Mouse (Mus musculus): ENCODE data around the gene Mcur1. TPM values are rescaled to one million over a fixed set of nuclear protein-coding genes. Genes with fewer than 3 reads are reported as not detected.

The Mcur1 gene
- polyA plus RNA-seq (2016; fragmentation: Nextera tagmentation; extraction: Ambion mirVana), result 8.3 and 9.0 TPM in 2 replicates

- Histone ChIP-seq H3K27me3 (replicated peaks) (no peaks in the 10 kb centered on the region), H3K36me3 (0 out of 2 replicates have a peak, but pooled peaks cover 6% of the 10 kb centered on the region), H3K27ac (peak within 1 kb of the TSS; percentile 91), H3K4me1 (peaks cover 49% of the 10 kb centered on the region), H3K4me2 (peak within 1 kb of the TSS; percentile 91), H3K9me3 (replicated peaks) (no peaks in the 10 kb centered on the region), H3K4me3 (peak within 1 kb of the TSS; percentile 75), H3K9ac (peak within 1 kb of the TSS; percentile 79)
- under 1% methylated on average over 84 of the region's 100 CpGs for WGBS (ENCODE audit: insufficient replicate concordance)
- ATAC-seq, result peak; percentile 98
These were observed at the start of gene Mcur1 for GRCm38 (mm10) chr13:43559711-43560457. Mcur1 (minus strand) TSS chr13:43560191.

DNA sequence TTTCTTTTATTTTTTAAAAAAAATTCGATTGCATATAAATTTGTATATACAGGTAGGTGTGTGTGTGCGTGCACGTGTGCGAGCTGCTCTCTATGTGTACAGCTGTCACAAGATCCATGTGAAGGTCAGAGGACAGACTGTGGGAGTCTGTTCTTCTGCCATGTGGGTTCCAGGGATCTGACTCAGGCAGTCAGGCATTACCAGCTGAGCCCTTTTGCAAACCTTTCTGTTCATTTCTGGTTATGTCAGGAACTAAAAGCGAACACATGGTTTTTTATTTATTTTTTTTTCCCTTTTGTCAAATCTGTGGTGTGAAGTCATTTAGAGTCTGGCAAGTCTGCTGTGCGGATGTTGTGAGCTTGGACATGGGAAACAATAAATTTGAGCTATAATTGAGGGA lies 48.9 kb upstream of the Mcur1 start:
- Histone ChIP-seq H3K36me3 (no peaks in the 10 kb centered on the region), H3K4me2 (no peak overlapping the region)
- no peak for ATAC-seq

DNA sequence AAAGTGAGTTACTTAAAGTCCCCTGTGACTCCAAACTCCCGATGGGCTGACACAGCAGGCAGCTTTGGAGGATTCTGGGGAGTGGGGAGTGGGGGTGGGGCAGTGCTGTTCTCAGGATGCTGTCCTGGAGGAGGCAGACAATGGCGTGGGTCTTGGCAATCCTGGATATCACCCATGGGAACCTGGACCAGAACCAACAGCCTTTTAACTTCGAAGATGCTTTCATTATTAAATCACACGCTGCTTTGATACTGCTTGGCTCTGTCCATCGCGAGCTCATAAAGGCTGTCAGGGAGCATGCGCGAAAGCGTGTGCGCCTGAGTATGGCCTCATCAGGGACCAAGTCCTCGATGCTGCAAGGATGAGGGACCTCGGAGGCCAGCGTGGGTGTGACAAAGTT lies 43.1 kb upstream of the Mcur1 start:
- Histone ChIP-seq H3K9me3 (replicated peaks) (no peaks in the 10 kb centered on the region), H3K27me3 (replicated peaks) (no peaks in the 10 kb centered on the region; the same call in 1 of the 2 replicates), H3K4me2 (no peak overlapping the region), H3K27ac (no peak overlapping the region), H3K36me3 (no peaks in the 10 kb centered on the region), H3K4me1 (no peaks in the 10 kb centered on the region), H3K4me3 (no peak overlapping the region), H3K9ac (no peak overlapping the region)
- WGBS (ENCODE audit: insufficient replicate concordance), result 69% methylated on average over 13 of the region's 13 CpGs
- ATAC-seq, result no peak

More for the DNA sequence above, 48.9 kb upstream of the Mcur1 start:
- 75% methylated on average over 6 of the region's 6 CpGs for WGBS (ENCODE audit: insufficient replicate concordance)
- H3K27ac ChIP-seq, result no peak overlapping the region
- H3K4me3 ChIP-seq, result no peak overlapping the region
- no peaks in the 10 kb centered on the region for H3K9me3 ChIP-seq (replicated peaks)
- H3K9ac ChIP-seq, result no peak overlapping the region
- H3K4me1 ChIP-seq, result no peaks in the 10 kb centered on the region
- peaks cover 5% of the 10 kb centered on the region; the same call in 1 of the 2 replicates for H3K27me3 ChIP-seq (replicated peaks)

GRCm38 (mm10) chr13:43602440-43602839 lies 42.4 kb upstream of the Mcur1 start:
- WGBS (ENCODE audit: insufficient replicate concordance), result 73% methylated on average over 2 of the region's 2 CpGs
- H3K27ac ChIP-seq, result no peak overlapping the region
- no peak for ATAC-seq
- no peaks in the 10 kb centered on the region for H3K36me3 ChIP-seq
- H3K9ac ChIP-seq, result no peak overlapping the region
- H3K4me2 ChIP-seq, result no peak overlapping the region
- no peaks in the 10 kb centered on the region for H3K4me1 ChIP-seq
- H3K4me3 ChIP-seq, result no peak overlapping the region
- no peaks in the 10 kb centered on the region; the same call in 1 of the 2 replicates for H3K27me3 ChIP-seq (replicated peaks)
- H3K9me3 ChIP-seq (replicated peaks), result no peaks in the 10 kb centered on the region

GRCm38 (mm10) chr13:43600967-43601366 lies 41.0 kb upstream of the Mcur1 start:
- H3K4me2 ChIP-seq, result no peak overlapping the region
- H3K4me1 ChIP-seq, result no peaks in the 10 kb centered on the region
- H3K36me3 ChIP-seq, result no peaks in the 10 kb centered on the region
- no peak overlapping the region for H3K9ac ChIP-seq
- no peak for ATAC-seq
- no peaks in the 10 kb centered on the region; the same call in 1 of the 2 replicates for H3K27me3 ChIP-seq (replicated peaks)
- 75% methylated on average over 6 of the region's 6 CpGs for WGBS (ENCODE audit: insufficient replicate concordance)
- no peaks in the 10 kb centered on the region for H3K9me3 ChIP-seq (replicated peaks)
- no peak overlapping the region for H3K4me3 ChIP-seq
- no peak overlapping the region for H3K27ac ChIP-seq

- no peak for ATAC-seq
- Histone ChIP-seq H3K4me1 (no peaks in the 10 kb centered on the region), H3K27me3 (replicated peaks) (peaks cover 10% of the 10 kb centered on the region), H3K9ac (no peak overlapping the region), H3K4me2 (no peak overlapping the region), H3K27ac (no peak overlapping the region), H3K4me3 (no peak overlapping the region), H3K36me3 (no peaks in the 10 kb centered on the region), H3K9me3 (replicated peaks) (no peaks in the 10 kb centered on the region)
- 51% methylated on average over 4 of the region's 4 CpGs for WGBS (ENCODE audit: insufficient replicate concordance)
These were observed 35.9 kb upstream of the Mcur1 start for GRCm38 (mm10) chr13:43595896-43596295.

GRCm38 (mm10) chr13:43592681-43593068 lies 32.7 kb upstream of the Mcur1 start:
- Histone ChIP-seq H3K9me3 (replicated peaks) (no peaks in the 10 kb centered on the region), H3K9ac (no peak overlapping the region), H3K27ac (no peak overlapping the region), H3K4me3 (no peak overlapping the region), H3K4me1 (no peaks in the 10 kb centered on the region), H3K27me3 (replicated peaks) (peaks cover 16% of the 10 kb centered on the region), H3K4me2 (no peak overlapping the region), H3K36me3 (no peaks in the 10 kb centered on the region)
- WGBS (ENCODE audit: insufficient replicate concordance), result 42% methylated on average over 8 of the region's 8 CpGs
- no peak for ATAC-seq

- Histone ChIP-seq H3K9ac (no peak overlapping the region), H3K4me3 (no peak overlapping the region), H3K4me1 (no peaks in the 10 kb centered on the region), H3K27ac (no peak overlapping the region), H3K4me2 (no peak overlapping the region), H3K27me3 (replicated peaks) (peaks cover 16% of the 10 kb centered on the region), H3K36me3 (no peaks in the 10 kb centered on the region), H3K9me3 (replicated peaks) (no peaks in the 10 kb centered on the region)
- WGBS (ENCODE audit: insufficient replicate concordance), result 63% methylated on average over 28 of the region's 28 CpGs
- ATAC-seq, result no peak
These were observed 32.1 kb upstream of the Mcur1 start for GRCm38 (mm10) chr13:43591828-43592680.

DNA sequence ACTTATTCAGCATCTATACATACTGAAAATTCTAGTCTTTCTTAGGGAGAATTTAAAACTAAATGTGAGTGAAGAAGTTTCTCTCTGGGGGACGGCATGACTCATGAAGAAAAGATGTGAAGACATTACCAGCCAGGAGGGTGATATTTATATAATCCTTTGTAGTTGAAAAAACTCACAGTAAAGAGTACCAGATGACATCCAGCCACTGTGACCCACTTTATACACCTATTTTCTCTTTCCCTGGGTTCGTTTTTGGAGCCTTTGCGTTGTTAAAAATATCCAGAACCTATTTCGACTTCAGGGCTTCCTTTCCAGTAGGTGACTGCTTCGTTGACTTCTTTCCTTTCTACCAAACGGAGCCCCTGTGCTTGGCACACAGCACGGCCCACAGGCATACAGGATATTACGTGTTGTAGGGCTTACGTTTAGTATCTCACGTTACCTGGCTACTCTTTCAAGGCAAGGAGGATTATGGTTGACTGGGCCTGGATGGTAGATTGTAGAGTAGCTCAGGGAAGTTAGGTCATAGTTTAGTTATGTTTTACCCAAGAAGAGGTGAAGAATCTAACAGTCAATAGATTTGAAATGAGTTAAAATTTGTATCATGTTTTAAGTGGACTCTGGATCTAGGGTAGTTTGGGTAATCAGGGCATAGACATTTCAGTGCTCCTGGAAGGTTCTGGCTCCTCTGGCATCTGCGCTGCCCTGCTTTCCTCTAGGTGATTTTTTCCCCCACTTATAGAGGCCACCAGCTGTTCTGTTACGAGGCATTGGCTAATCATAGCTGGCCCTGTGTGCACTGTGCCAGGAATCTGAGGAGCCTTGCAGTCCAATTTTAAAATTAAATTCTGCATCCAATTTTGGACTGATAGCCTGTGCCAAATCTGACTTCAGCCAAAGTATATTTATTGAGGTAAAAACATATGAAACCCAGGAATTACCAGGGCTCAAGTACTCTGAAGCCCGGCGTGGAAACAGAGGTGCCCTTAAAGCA lies 28.2 kb upstream of the Mcur1 start:
- Histone ChIP-seq H3K4me1 (no peaks in the 10 kb centered on the region), H3K9ac (no peak overlapping the region), H3K27me3 (replicated peaks) (peaks cover 16% of the 10 kb centered on the region), H3K27ac (no peak overlapping the region), H3K4me2 (no peak overlapping the region), H3K9me3 (replicated peaks) (no peaks in the 10 kb centered on the region), H3K36me3 (no peaks in the 10 kb centered on the region), H3K4me3 (no peak overlapping the region)
- WGBS (ENCODE audit: insufficient replicate concordance), result 76% methylated on average over 14 of the region's 14 CpGs
- no peak for ATAC-seq

- no peak overlapping the region for H3K4me3 ChIP-seq
- no peak overlapping the region for H3K9ac ChIP-seq
- H3K27ac ChIP-seq, result no peak overlapping the region
- no peaks in the 10 kb centered on the region for H3K36me3 ChIP-seq
- H3K4me2 ChIP-seq, result no peak overlapping the region
- no peaks in the 10 kb centered on the region for H3K9me3 ChIP-seq (replicated peaks)
- H3K4me1 ChIP-seq, result no peaks in the 10 kb centered on the region
- peaks cover 8% of the 10 kb centered on the region for H3K27me3 ChIP-seq (replicated peaks)
- no peak for ATAC-seq
- WGBS (ENCODE audit: insufficient replicate concordance), result 65% methylated on average over 3 of the region's 3 CpGs
These were observed 27.0 kb upstream of the Mcur1 start for GRCm38 (mm10) chr13:43586966-43587365.

- Histone ChIP-seq H3K9me3 (replicated peaks) (no peaks in the 10 kb centered on the region), H3K27me3 (replicated peaks) (peaks cover 6% of the 10 kb centered on the region), H3K4me3 (no peak overlapping the region), H3K27ac (no peak overlapping the region), H3K4me1 (no peaks in the 10 kb centered on the region), H3K36me3 (no peaks in the 10 kb centered on the region), H3K9ac (no peak overlapping the region), H3K4me2 (no peak overlapping the region)
- no peak for ATAC-seq
- WGBS (ENCODE audit: insufficient replicate concordance), result 53% methylated on average over 2 of the region's 2 CpGs
These were observed 25.3 kb upstream of the Mcur1 start for GRCm38 (mm10) chr13:43585335-43585734.

Measured in liver, embryonic 12.5 days (tissue).